Mouse (Mus musculus): ENCODE measurements at regions not wholly inside any gene's neighbourhood (a gene's known extent, or its start where the extent isn't known, plus 50 kb on each side); places are given as distances from the start of the nearest gene placed in this dataset.

DNA sequence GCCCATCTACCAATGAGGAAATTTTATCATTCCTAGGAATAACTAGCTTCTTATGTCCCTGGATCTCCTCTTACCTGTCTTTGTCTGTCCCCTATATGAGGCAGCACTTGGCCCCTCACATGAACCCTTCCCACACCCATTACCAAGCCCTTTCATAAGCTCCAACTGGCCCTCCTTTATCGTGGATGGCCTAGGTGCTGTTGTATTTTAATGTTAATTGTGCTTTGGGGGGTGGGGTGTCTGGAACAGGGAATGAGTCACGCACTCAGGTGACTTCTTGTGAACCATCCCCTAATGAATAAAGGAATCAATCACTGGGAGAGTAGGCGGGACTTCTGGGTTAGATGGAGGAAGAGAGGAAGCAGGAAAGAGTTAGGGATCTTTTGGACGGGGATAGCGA is 95.8 kb downstream of the Tmem17 start:
- TF ChIP-seq CTCF (IDR thresholded peaks at IDR 0.05; ENCODE audit: extremely low read depth, insufficient read depth, insufficient read length, insufficient replicate concordance) (no peak), POLR2A (IDR thresholded peaks at IDR 0.05; ENCODE audit: low read depth, low read length) (no peak)

All from spleen, adult 2 months (tissue).